Mouse (Mus musculus) erythroblast, embryonic 14.5 days (primary cell): ENCODE measurements around the gene Gm28035.

Experiments
- GATA1 ChIP-seq: IDR thresholded peaks from 2 replicates; pipeline ENCODE4 v1.6.1; 2012; ENCODE audit warnings: low read length, inconsistent platforms, mixed read lengths
- TAL1 ChIP-seq: IDR thresholded peaks from 3 replicates; pipeline ENCODE4 v1.6.1; 2012; ENCODE audit warnings: low read length, inconsistent platforms, mixed read lengths

- TF ChIP-seq GATA1 (no peak), TAL1 (no peak)
Observed at GRCm38 (mm10) chr2:30325296-30325695, 84.9 kb downstream of the Gm28035 start.
